Mouse (Mus musculus): ENCODE data around the gene Edn2. TPM values are rescaled to one million over a fixed set of nuclear protein-coding genes. Genes with fewer than 3 reads are reported as not detected.
A peak's percentile ranks its signal among the peaks of the same experiment; 100 is the strongest.

Gene Edn2
- polyA plus RNA-seq, 1 experiment from 2014 or later: 8.0 TPM

- no peak for ATAC-seq (ENCODE audit: insufficient number of reproducible peaks, insufficient read depth, low FRiP score, low TSS enrichment, low read depth)
- peaks cover 5% of the 10 kb centered on the region; the same call in 1 of the 2 replicates for H3K4me1 ChIP-seq
- H3K4me3 ChIP-seq: no peak overlapping the region
- no peak overlapping the region for H3K27ac ChIP-seq
- H3K9me3 ChIP-seq: no peaks in the 10 kb centered on the region
- 76% methylated on average over 6 of the region's 6 CpGs for WGBS
- H3K36me3 ChIP-seq: no peaks in the 10 kb centered on the region
- H3K9ac ChIP-seq: no peak overlapping the region
- no peak overlapping the region for H3K4me2 ChIP-seq
- no peaks in the 10 kb centered on the region for H3K27me3 ChIP-seq
Measured at GRCm38 (mm10) chr4:120134223-120134622, 26.8 kb upstream of the Edn2 start.

GRCm38 (mm10) chr4:120141810-120142209, 19.2 kb upstream of the Edn2 start:
- H3K4me2 ChIP-seq: no peak overlapping the region
- H3K9ac ChIP-seq: 0 out of 2 replicates have a peak overlapping the region, but pooled peaks have one; percentile 21
- no peaks in the 10 kb centered on the region for H3K36me3 ChIP-seq
- WGBS: 70% methylated on average over 1 of the region's 1 CpGs
- peaks cover 13% of the 10 kb centered on the region for H3K4me1 ChIP-seq
- no peaks in the 10 kb centered on the region for H3K27me3 ChIP-seq
- H3K4me3 ChIP-seq: no peak overlapping the region
- ATAC-seq (ENCODE audit: insufficient number of reproducible peaks, insufficient read depth, low FRiP score, low TSS enrichment, low read depth): no peak
- H3K9me3 ChIP-seq: no peaks in the 10 kb centered on the region
- H3K27ac ChIP-seq: no peak overlapping the region

DNA sequence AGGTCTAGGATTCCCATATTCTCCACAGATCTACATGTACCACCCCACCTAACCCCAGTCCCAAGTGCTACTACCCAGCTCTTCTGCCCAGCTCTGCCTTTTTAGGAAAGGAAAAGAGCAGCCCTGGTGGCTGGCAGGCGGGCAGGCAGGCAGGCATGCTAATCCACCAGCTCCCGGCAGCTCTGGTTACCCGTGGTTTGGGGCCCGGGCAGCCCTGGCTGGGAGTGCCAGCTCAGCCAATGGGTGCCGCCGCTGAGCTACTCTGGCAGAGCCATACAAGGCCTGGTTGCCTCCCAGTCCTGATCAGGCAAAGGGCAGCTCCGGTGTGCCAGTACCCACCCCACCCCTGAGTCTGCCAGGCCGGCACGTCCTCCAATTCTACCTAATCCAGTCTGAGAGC, 18.1 kb upstream of the Edn2 start:
- H3K4me2 ChIP-seq: no peak overlapping the region
- H3K36me3 ChIP-seq: no peaks in the 10 kb centered on the region
- H3K4me3 ChIP-seq: no peak overlapping the region
- no peak overlapping the region for H3K27ac ChIP-seq
- no peak overlapping the region for H3K9ac ChIP-seq
- H3K4me1 ChIP-seq: peaks cover 8% of the 10 kb centered on the region
- 71% methylated on average over 9 of the region's 9 CpGs for WGBS
- no peaks in the 10 kb centered on the region; the same call in 1 of the 2 replicates for H3K27me3 ChIP-seq
- ATAC-seq (ENCODE audit: insufficient number of reproducible peaks, insufficient read depth, low FRiP score, low TSS enrichment, low read depth): peak; percentile 38
- no peaks in the 10 kb centered on the region for H3K9me3 ChIP-seq

GRCm38 (mm10) chr4:120144343-120144742, 16.7 kb upstream of the Edn2 start:
- Histone ChIP-seq H3K4me1 (peaks cover 19% of the 10 kb centered on the region), H3K27me3 (peaks cover 8% of the 10 kb centered on the region), H3K9me3 (no peaks in the 10 kb centered on the region), H3K4me3 (no peak overlapping the region), H3K27ac (no peak overlapping the region), H3K9ac (no peak overlapping the region), H3K36me3 (no peaks in the 10 kb centered on the region), H3K4me2 (no peak overlapping the region)
- 91% methylated on average over 5 of the region's 5 CpGs for WGBS
- no peak for ATAC-seq (ENCODE audit: insufficient number of reproducible peaks, insufficient read depth, low FRiP score, low TSS enrichment, low read depth)

GRCm38 (mm10) chr4:120145931-120146330, 15.1 kb upstream of the Edn2 start:
- H3K27me3 ChIP-seq: peaks cover 20% of the 10 kb centered on the region
- no peak overlapping the region for H3K9ac ChIP-seq
- H3K4me3 ChIP-seq: no peak overlapping the region
- peaks cover 19% of the 10 kb centered on the region for H3K4me1 ChIP-seq
- H3K36me3 ChIP-seq: no peaks in the 10 kb centered on the region
- H3K9me3 ChIP-seq: no peaks in the 10 kb centered on the region
- ATAC-seq (ENCODE audit: insufficient number of reproducible peaks, insufficient read depth, low FRiP score, low TSS enrichment, low read depth): no peak
- 59% methylated on average over 8 of the region's 8 CpGs for WGBS
- H3K27ac ChIP-seq: no peak overlapping the region
- H3K4me2 ChIP-seq: no peak overlapping the region

DNA sequence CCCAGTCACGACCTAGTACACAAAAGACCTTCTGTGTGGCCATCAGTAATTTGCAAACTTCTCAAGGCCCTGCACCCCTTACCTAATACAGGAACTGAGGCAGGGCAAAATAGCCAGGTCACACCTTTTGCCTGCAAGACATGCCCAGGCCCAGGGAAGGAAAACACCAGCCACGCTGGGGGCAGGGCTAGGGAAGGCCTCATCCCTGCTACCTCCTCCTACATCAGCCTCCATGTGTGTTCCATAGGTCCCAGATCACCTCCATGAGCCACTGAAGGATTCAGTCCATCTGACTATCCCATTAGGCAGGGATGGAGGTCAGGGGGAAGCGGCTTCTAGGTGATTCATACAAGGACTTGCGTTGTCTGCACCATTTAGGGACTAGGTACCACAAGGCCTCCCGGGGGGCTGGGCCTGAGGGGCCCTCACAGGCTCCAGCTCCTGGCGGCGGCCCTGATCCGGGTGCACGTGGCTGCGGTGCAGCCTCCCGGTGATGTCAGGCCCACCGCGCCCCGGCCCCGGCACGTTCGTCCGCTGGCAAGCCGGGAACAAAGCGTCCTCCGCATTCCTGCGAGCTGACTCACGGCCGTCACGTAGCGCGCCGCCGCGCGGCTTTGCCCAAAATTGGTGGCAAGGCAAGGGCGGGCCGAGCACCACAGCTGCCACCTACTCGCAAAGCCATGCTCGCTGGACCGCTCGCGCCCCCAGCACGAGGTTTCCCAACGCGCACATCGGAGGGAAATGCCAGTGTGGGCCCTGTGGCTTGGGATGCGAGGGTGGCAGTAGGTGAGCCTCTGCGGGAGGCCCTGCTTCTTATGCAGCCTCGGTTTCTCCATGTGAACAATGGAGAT, 12.5 kb upstream of the Edn2 start:
- H3K9ac ChIP-seq: peak overlapping the region; percentile 61

DNA sequence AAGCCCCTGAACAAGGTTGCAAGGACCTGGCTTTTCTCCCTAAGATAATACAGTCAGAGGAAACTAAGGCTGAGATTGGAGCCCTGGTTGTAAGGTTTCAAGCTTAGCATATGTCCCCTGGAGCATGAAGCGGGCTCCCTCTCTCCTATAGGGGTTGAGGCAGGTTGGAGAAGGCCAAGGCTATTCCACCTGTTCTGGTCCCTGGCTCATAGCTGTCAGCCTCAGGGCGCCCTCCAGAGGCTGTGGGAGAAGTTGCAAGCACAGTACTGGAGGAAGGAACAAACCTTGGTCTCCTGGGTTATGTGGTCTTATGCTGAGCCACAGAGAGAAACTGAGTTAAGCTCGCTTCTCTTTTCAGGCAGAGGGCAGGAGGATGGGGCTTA, 11.9 kb upstream of the Edn2 start:
- Histone ChIP-seq H3K4me3 (peak overlapping the region; percentile 31), H3K4me2 (peak overlapping the region; percentile 62), H3K27ac (peak overlapping the region; percentile 44), H3K9me3 (no peaks in the 10 kb centered on the region), H3K4me1 (peaks cover 11% of the 10 kb centered on the region), H3K9ac (peak overlapping the region; percentile 61), H3K27me3 (peaks cover 20% of the 10 kb centered on the region), H3K36me3 (no peaks in the 10 kb centered on the region)
- 27% methylated on average over 3 of the region's 3 CpGs for WGBS
- ATAC-seq (ENCODE audit: insufficient number of reproducible peaks, insufficient read depth, low FRiP score, low TSS enrichment, low read depth): no peak

More for the DNA sequence above, 12.5 kb upstream of the Edn2 start:
- peak; percentile 54; the same call in 1 of the 2 replicates for ATAC-seq (ENCODE audit: insufficient number of reproducible peaks, insufficient read depth, low FRiP score, low TSS enrichment, low read depth)
- peak overlapping the region; percentile 44 for H3K27ac ChIP-seq
- peaks cover 11% of the 10 kb centered on the region for H3K4me1 ChIP-seq
- no peaks in the 10 kb centered on the region for H3K9me3 ChIP-seq
- no peaks in the 10 kb centered on the region for H3K36me3 ChIP-seq
- H3K27me3 ChIP-seq: peaks cover 20% of the 10 kb centered on the region
- 5% methylated on average over 45 of the region's 45 CpGs for WGBS
- H3K4me3 ChIP-seq: peak overlapping the region; percentile 31
- H3K4me2 ChIP-seq: peak overlapping the region; percentile 62

- WGBS: 60% methylated on average over 6 of the region's 6 CpGs
- ATAC-seq (ENCODE audit: insufficient number of reproducible peaks, insufficient read depth, low FRiP score, low TSS enrichment, low read depth): no peak
- Histone ChIP-seq H3K36me3 (no peaks in the 10 kb centered on the region), H3K4me3 (no peak overlapping the region), H3K9me3 (no peaks in the 10 kb centered on the region), H3K4me2 (no peak overlapping the region), H3K9ac (no peak overlapping the region), H3K27ac (no peak overlapping the region), H3K27me3 (peaks cover 20% of the 10 kb centered on the region), H3K4me1 (peaks cover 11% of the 10 kb centered on the region)
Measured at GRCm38 (mm10) chr4:120150345-120150920, 10.6 kb upstream of the Edn2 start.

- no peak overlapping the region for H3K4me3 ChIP-seq
- H3K9me3 ChIP-seq: no peaks in the 10 kb centered on the region
- ATAC-seq (ENCODE audit: insufficient number of reproducible peaks, insufficient read depth, low FRiP score, low TSS enrichment, low read depth): no peak
- peaks cover 20% of the 10 kb centered on the region for H3K27me3 ChIP-seq
- no peak overlapping the region for H3K27ac ChIP-seq
- no peak overlapping the region for H3K4me2 ChIP-seq
- peaks cover 11% of the 10 kb centered on the region for H3K4me1 ChIP-seq
- WGBS: 83% methylated on average over 6 of the region's 6 CpGs
- H3K9ac ChIP-seq: no peak overlapping the region
- no peaks in the 10 kb centered on the region for H3K36me3 ChIP-seq
Measured at GRCm38 (mm10) chr4:120151906-120152305, 9.1 kb upstream of the Edn2 start.

GRCm38 (mm10) chr4:120152648-120153047, 8.4 kb upstream of the Edn2 start:
- Histone ChIP-seq H3K9me3 (no peaks in the 10 kb centered on the region), H3K4me1 (peaks cover 11% of the 10 kb centered on the region), H3K4me2 (no peak overlapping the region), H3K9ac (no peak overlapping the region), H3K27me3 (peaks cover 20% of the 10 kb centered on the region), H3K27ac (no peak overlapping the region), H3K4me3 (no peak overlapping the region), H3K36me3 (no peaks in the 10 kb centered on the region)
- no peak for ATAC-seq (ENCODE audit: insufficient number of reproducible peaks, insufficient read depth, low FRiP score, low TSS enrichment, low read depth)
- WGBS: 60% methylated on average over 4 of the region's 4 CpGs

DNA sequence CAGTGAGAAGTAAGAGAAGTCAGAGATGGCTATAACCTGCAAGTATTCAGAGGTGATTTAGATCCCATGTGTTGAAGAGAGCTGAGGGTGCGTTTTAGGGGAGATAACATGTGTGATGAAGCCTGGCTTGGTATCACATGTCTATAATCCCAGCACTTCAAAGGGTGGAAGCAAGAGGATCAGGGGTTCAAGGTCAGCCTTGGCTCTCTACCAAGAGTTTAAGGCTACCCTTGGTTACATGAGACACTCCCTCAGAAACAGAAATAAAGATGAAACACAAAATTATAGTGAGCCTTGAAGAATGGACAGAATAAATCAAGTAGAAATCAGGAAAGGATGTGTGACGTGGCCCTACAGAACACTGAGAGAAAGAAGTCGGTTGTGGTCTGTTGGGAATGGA, 7.3 kb upstream of the Edn2 start:
- ATAC-seq (ENCODE audit: insufficient number of reproducible peaks, insufficient read depth, low FRiP score, low TSS enrichment, low read depth): no peak
- Histone ChIP-seq H3K4me3 (no peak overlapping the region), H3K36me3 (no peaks in the 10 kb centered on the region), H3K27ac (no peak overlapping the region), H3K27me3 (peaks cover 15% of the 10 kb centered on the region; the same call in 1 of the 2 replicates), H3K9ac (no peak overlapping the region), H3K4me1 (peaks cover 6% of the 10 kb centered on the region), H3K4me2 (no peak overlapping the region), H3K9me3 (no peaks in the 10 kb centered on the region)
- WGBS: 91% methylated on average over 3 of the region's 3 CpGs
